Mouse (Mus musculus) ES-E14 (cell line): ENCODE results near the gene Prrc2b. TPM values are rescaled to one million over a fixed set of nuclear protein-coding genes. Genes with fewer than 3 reads are reported as not detected.

Experiments
- DNase-seq: peaks from one replicate; pipeline ENCODE4 v3.0.0-alpha.2; 2013; ENCODE audit warnings: low read depth, low spot score
- H3K27ac ChIP-seq: 2 replicates; pipeline ENCODE4 v1.5.1; 2012; ENCODE audit warnings: low read depth, mild to moderate bottlenecking, low read length, moderate library complexity, mixed read lengths; ENCODE audit not compliant: poor library complexity, insufficient read depth, severe bottlenecking
- H3K36me3 ChIP-seq: 2 replicates; pipeline ENCODE4 v1.6.1; 2012; ENCODE audit warnings: mild to moderate bottlenecking, low read length, moderate library complexity, mixed read lengths; ENCODE audit not compliant: control insufficient read depth, poor library complexity, insufficient read depth, severe bottlenecking
- H3K4me1 ChIP-seq, 2 experiments: fragments of 150-350 bp in 1 of 2; sonication (generic) in 1 of 2; 2 replicates each; pipeline ENCODE4 v1.6.1; 2012; ENCODE audit warnings: low read length in 2 of 2, mild to moderate bottlenecking in 1 of 2, mixed read lengths in 1 of 2; ENCODE audit not compliant: control insufficient read depth in 2 of 2, insufficient read depth in 2 of 2, poor library complexity in 1 of 2
- H3K4me3 ChIP-seq, 2 experiments: fragments of 150-350 bp in 1 of 2; sonication (generic) in 1 of 2; 2 replicates each; pipeline ENCODE4 v1.5.1; 2012; ENCODE audit warnings: low read length in 2 of 2, low read depth in 1 of 2, mild to moderate bottlenecking in 1 of 2, mixed read lengths in 1 of 2; ENCODE audit not compliant: insufficient read depth in 1 of 2, poor library complexity in 1 of 2, severe bottlenecking in 1 of 2
- H3K9ac ChIP-seq: 2 replicates; pipeline ENCODE4 v1.6.1; 2012; ENCODE audit warnings: low read depth, mild to moderate bottlenecking, low read length, mixed read lengths; ENCODE audit not compliant: poor library complexity, insufficient read depth, severe bottlenecking
- H3K9me3 ChIP-seq: fragments of 150-350 bp; sonication (generic); 2 replicates; pipeline ENCODE4 v1.6.1; 2012; ENCODE audit warnings: low read depth, mild to moderate bottlenecking, low read length; ENCODE audit not compliant: control insufficient read depth, insufficient read depth
- CHD2 ChIP-seq: IDR thresholded peaks from 2 replicates; pipeline ENCODE4 v1.6.1; 2014; ENCODE audit warnings: mild to moderate bottlenecking, low read depth, low read length, inconsistent platforms
- HCFC1 ChIP-seq: IDR thresholded peaks from 2 replicates; pipeline ENCODE4 v1.6.1; 2012; ENCODE audit warnings: low read length, inconsistent platforms, borderline replicate concordance; ENCODE audit not compliant: insufficient read depth
- MAFK ChIP-seq: IDR thresholded peaks from 2 replicates; pipeline ENCODE4 v1.6.1; 2014; ENCODE audit warnings: mild to moderate bottlenecking, low read depth, low read length, inconsistent platforms; ENCODE audit not compliant: insufficient read depth
- ZC3H11A ChIP-seq: IDR thresholded peaks from 2 replicates; pipeline ENCODE4 v1.6.1; 2012; ENCODE audit warnings: low read depth, mild to moderate bottlenecking, inconsistent platforms, low read length, borderline replicate concordance
- ZNF384 ChIP-seq: IDR thresholded peaks from 2 replicates; pipeline ENCODE4 v1.6.1; 2012; ENCODE audit warnings: low read depth, low read length, inconsistent platforms
- in situ Hi-C, 2 experiments: fragments of 600-800 bp; cut with MboI; formaldehyde crosslinking; loops; one replicate each; pipeline ENCODE4 v1.15.1; 2025; ENCODE audit warnings: low sequenced_read_pairs in 2 of 2, inconsistent platforms in 1 of 2; ENCODE audit not compliant: unreplicated experiment in 2 of 2
- total RNA-seq: library from RNA; depleted of rRNA; stranded (reverse); fragments of 300-350 nt; gene quantifications from 2 replicates; pipeline ENCODE4 v1.2.3, GENCODE M21; 2012

Prrc2b gene
- total RNA-seq, 1 experiment: 75.1 TPM

GRCm38 (mm10) chr2:32131205-32131834, 19.6 kb upstream of the Prrc2b start:
- Histone ChIP-seq H3K36me3 (no peaks in the 10 kb centered on the region), H3K9ac (no peak overlapping the region), H3K27ac (no peak overlapping the region), H3K4me1 (peaks cover 0 to 5% of the 10 kb centered on the region in 2 experiments; a peak in 1 of 4 replicates), H3K4me3 (no peak overlapping the region), H3K9me3 (no peaks in the 10 kb centered on the region)
- no peak for DNase-seq
- no peak for TF ChIP-seq CHD2
- TF ChIP-seq HCFC1: no peak
- no peak for TF ChIP-seq ZNF384
- TF ChIP-seq MAFK: no peak
- no peak for TF ChIP-seq ZC3H11A
- in situ Hi-C loops: no loop called here

DNA sequence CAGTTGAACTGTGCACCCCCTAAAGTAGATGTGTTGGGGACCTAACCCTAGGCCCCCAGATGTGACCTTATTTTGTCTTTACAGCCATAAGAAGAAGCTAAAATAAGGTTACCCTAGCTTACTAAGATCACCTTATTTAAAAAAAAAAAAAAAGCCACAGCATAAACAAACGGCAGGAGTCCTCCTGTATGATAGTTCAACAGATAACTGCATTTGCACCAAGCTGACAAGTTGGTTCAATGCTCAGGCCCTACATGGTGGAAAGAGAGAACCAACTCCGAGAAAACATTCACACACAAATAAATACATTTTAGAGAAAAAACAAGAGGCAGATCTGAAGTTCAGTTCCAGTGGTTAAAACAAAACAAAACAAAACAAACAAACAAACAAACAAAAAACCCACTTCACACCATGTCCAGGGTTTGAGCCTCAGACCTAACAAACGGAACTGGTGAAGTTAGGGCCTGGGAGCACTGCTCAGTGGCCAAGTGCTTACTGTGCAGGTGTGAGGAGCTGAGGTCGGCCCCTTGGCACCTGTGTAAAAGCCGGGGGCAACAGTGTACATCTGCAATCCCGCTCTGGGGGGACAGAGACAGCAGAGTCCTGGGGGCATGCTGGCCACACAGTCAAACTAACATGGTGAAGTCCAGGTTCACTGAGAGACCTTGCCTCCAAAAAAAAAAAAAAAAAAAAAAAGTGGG, 18.9 kb upstream of the Prrc2b start:
- in situ Hi-C loops: no loop called here

GRCm38 (mm10) chr2:32132567-32132992, 18.3 kb upstream of the Prrc2b start:
- H3K9me3 ChIP-seq: no peaks in the 10 kb centered on the region
- H3K9ac ChIP-seq: no peak overlapping the region
- no peak overlapping the region; the same call in 1 of the 2 replicates for H3K27ac ChIP-seq
- peak; percentile 100 for DNase-seq
- no peaks in the 10 kb centered on the region for H3K36me3 ChIP-seq
- TF ChIP-seq HCFC1 (no peak), ZNF384 (peak; percentile 93)
- H3K4me3 ChIP-seq: no peak overlapping the region
- in situ Hi-C loops: no loop called here
- H3K4me1 ChIP-seq: peaks cover 0 to 5% of the 10 kb centered on the region in 2 experiments; a peak in 1 of 4 replicates

More for the DNA sequence above, 18.9 kb upstream of the Prrc2b start:
- no peak for DNase-seq
- H3K4me1 ChIP-seq: peaks cover 0 to 5% of the 10 kb centered on the region in 2 experiments; a peak in 1 of 4 replicates
- H3K27ac ChIP-seq: no peak overlapping the region; the same call in 1 of the 2 replicates
- H3K9ac ChIP-seq: no peak overlapping the region
- H3K9me3 ChIP-seq: no peaks in the 10 kb centered on the region
- no peak overlapping the region for H3K4me3 ChIP-seq
- H3K36me3 ChIP-seq: no peaks in the 10 kb centered on the region
- TF ChIP-seq ZC3H11A: no peak
- TF ChIP-seq CHD2: no peak
- no peak for TF ChIP-seq HCFC1
- TF ChIP-seq MAFK: no peak
- no peak for TF ChIP-seq ZNF384

DNA sequence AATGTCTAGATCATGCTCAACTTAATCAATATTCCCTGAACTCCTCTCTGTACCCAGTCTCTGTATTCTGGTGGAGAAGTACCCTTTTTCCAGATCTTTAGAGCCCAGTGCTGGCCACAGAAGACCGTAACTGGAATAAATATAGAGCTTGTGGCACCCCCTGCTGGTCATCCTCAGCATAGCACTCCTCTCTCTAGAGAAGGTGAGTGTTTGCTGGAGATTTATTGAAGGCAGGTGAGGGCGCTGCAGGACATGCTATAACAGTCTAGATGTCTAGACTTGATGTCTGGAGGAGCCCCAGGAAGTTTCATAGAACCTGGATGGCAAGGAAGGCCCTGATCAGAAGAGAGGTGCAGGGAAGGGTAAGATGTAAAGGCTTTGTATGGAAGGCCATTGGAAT, 16.8 kb upstream of the Prrc2b start:
- DNase-seq: peak; percentile 94
- Histone ChIP-seq H3K4me1 (peaks cover 0 to 7% of the 10 kb centered on the region in 2 experiments; a peak in 2 of 4 replicates), H3K4me3 (no peak overlapping the region), H3K9me3 (no peaks in the 10 kb centered on the region), H3K27ac (no peak overlapping the region), H3K9ac (peak overlapping the region; percentile 34; the same call in 1 of the 2 replicates), H3K36me3 (no peaks in the 10 kb centered on the region)
- in situ Hi-C loops: no loop called here
- TF ChIP-seq ZC3H11A: peak; percentile 58; the same call in 1 of the 2 replicates
- no peak; the same call in 1 of the 2 replicates for TF ChIP-seq HCFC1
- no peak for TF ChIP-seq ZNF384
- no peak for TF ChIP-seq CHD2
